Mouse (Mus musculus) spleen, adult 2 months (tissue): ENCODE data around the gene Serinc5. TPM values are rescaled to one million over a fixed set of nuclear protein-coding genes. Genes with fewer than 3 reads are reported as not detected.

ENCODE experiments used
- DNase-seq, 2 experiments: peaks; one replicate each; pipeline versions ENCODE4 v3.0.0 to v3.0.0-alpha.2; 2012 to 2021; ENCODE audit warnings: low spot score in 2 of 2, low read depth in 1 of 2
- H3K27ac ChIP-seq: fragments of 200-500 bp; 2 replicates; pipeline ENCODE4 v1.5.1; 2012; ENCODE audit warnings: low read length, inconsistent platforms; ENCODE audit not compliant: insufficient read depth
- H3K27me3 ChIP-seq: fragments of 200-500 bp; 2 replicates; pipeline ENCODE4 v1.6.1; 2012; ENCODE audit warnings: mild to moderate bottlenecking, moderate library complexity, low read length, inconsistent platforms; ENCODE audit not compliant: control insufficient read depth, insufficient read depth
- H3K36me3 ChIP-seq: fragments of 200-500 bp; 2 replicates; pipeline ENCODE4 v1.6.1; 2012; ENCODE audit warnings: mild to moderate bottlenecking, low read length, inconsistent platforms; ENCODE audit not compliant: control insufficient read depth, insufficient read depth
- H3K4me1 ChIP-seq: fragments of 200-500 bp; 2 replicates; pipeline ENCODE4 v1.6.1; 2011; ENCODE audit warnings: inconsistent platforms; ENCODE audit not compliant: control insufficient read depth, insufficient read depth, insufficient read length
- H3K4me3 ChIP-seq: fragments of 200-500 bp; 2 replicates; pipeline ENCODE4 v1.5.1; 2011; ENCODE audit warnings: mild to moderate bottlenecking, inconsistent platforms; ENCODE audit not compliant: insufficient read depth, insufficient read length; ENCODE audit errors: extremely low read depth
- CTCF ChIP-seq: fragments of 200-500 bp; IDR thresholded peaks from 2 replicates; pipeline ENCODE4 v1.5.1; 2011; ENCODE audit warnings: mild to moderate bottlenecking, inconsistent platforms; ENCODE audit not compliant: insufficient read depth, insufficient read length, insufficient replicate concordance; ENCODE audit errors: extremely low read depth
- POLR2A ChIP-seq: fragments of 200-500 bp; IDR thresholded peaks from 2 replicates; pipeline ENCODE4 v1.6.1; 2011; ENCODE audit warnings: low read depth, low read length, inconsistent platforms
- WGBS: fragments of 180-500 bp; shearing (Covaris S2); methylation state at CpG from one replicate; pipeline ENCODE4 v1.1.7; 2018; 5-methylcytosine and 5-hydroxymethylcytosine counted together
- polyA plus RNA-seq: library from polyadenylated mRNA; depleted of rRNA; stranded (reverse); fragments of >200 nt; gene quantifications from 2 replicates; pipeline ENCODE4 v1.2.3, GENCODE M21; 2012

Serinc5 gene
- polyA plus RNA-seq, 1 experiment = 16.4 TPM

- Histone ChIP-seq H3K27me3 (no peaks in the 10 kb centered on the region), H3K4me1 (peaks cover 12% of the 10 kb centered on the region; the same call in 1 of the 2 replicates), H3K27ac (peak overlapping the region; percentile 35; the same call in 1 of the 2 replicates), H3K4me3 (no peak overlapping the region), H3K36me3 (no peaks in the 10 kb centered on the region)
- WGBS = 40% methylated on average over 11 of the region's 11 CpGs
- DNase-seq = no peak
- no peak for TF ChIP-seq POLR2A
These were observed 125.8 kb downstream of the Serinc5 start for GRCm38 (mm10) chr13:92736516-92737300.

- no peak overlapping the region for H3K4me3 ChIP-seq
- 24% methylated on average over 3 of the region's 3 CpGs for WGBS
- H3K27me3 ChIP-seq = no peaks in the 10 kb centered on the region
- peak overlapping the region; percentile 57 for H3K27ac ChIP-seq
- DNase-seq = peak in 1 of 2 experiments; percentile 24
- H3K4me1 ChIP-seq = peaks cover 12% of the 10 kb centered on the region; the same call in 1 of the 2 replicates
- no peaks in the 10 kb centered on the region for H3K36me3 ChIP-seq
- TF ChIP-seq CTCF (no peak), POLR2A (no peak)
These were observed 127.9 kb downstream of the Serinc5 start for GRCm38 (mm10) chr13:92738821-92739220.

GRCm38 (mm10) chr13:92739858-92740257 is 129.0 kb downstream of the Serinc5 start:
- 55% methylated on average over 3 of the region's 3 CpGs for WGBS
- DNase-seq = no peak
- TF ChIP-seq POLR2A (no peak), CTCF (no peak)

GRCm38 (mm10) chr13:92740671-92741270 is 129.9 kb downstream of the Serinc5 start:
- peaks cover 12% of the 10 kb centered on the region; the same call in 1 of the 2 replicates for H3K4me1 ChIP-seq
- 20% methylated on average over 2 of the region's 2 CpGs for WGBS
- H3K36me3 ChIP-seq = no peaks in the 10 kb centered on the region
- peak in 1 of 2 experiments; percentile 41 for DNase-seq
- no peak overlapping the region for H3K4me3 ChIP-seq
- H3K27ac ChIP-seq = no peak overlapping the region
- H3K27me3 ChIP-seq = no peaks in the 10 kb centered on the region
- TF ChIP-seq CTCF = peak; percentile 54; the same call in 1 of the 2 replicates
- TF ChIP-seq POLR2A = no peak

More at GRCm38 (mm10) chr13:92739858-92740257, 129.0 kb downstream of the Serinc5 start:
- Histone ChIP-seq H3K4me1 (peaks cover 12% of the 10 kb centered on the region; the same call in 1 of the 2 replicates), H3K27ac (no peak overlapping the region), H3K27me3 (no peaks in the 10 kb centered on the region), H3K36me3 (no peaks in the 10 kb centered on the region), H3K4me3 (no peak overlapping the region)

- H3K4me3 ChIP-seq = no peak overlapping the region
- peaks cover 5% of the 10 kb centered on the region; the same call in 1 of the 2 replicates for H3K4me1 ChIP-seq
- TF ChIP-seq POLR2A (no peak), CTCF (no peak)
- H3K27me3 ChIP-seq = no peaks in the 10 kb centered on the region; the same call in 1 of the 2 replicates
- 82% methylated on average over 4 of the region's 4 CpGs for WGBS
- no peaks in the 10 kb centered on the region for H3K36me3 ChIP-seq
- no peak overlapping the region for H3K27ac ChIP-seq
- DNase-seq = no peak
These were observed 132.0 kb downstream of the Serinc5 start for GRCm38 (mm10) chr13:92742886-92743285.

GRCm38 (mm10) chr13:92743337-92743736 is 132.4 kb downstream of the Serinc5 start:
- peaks cover 5% of the 10 kb centered on the region; the same call in 1 of the 2 replicates for H3K4me1 ChIP-seq
- H3K27me3 ChIP-seq = no peaks in the 10 kb centered on the region; the same call in 1 of the 2 replicates
- DNase-seq = no peak
- H3K4me3 ChIP-seq = no peak overlapping the region
- no peak for TF ChIP-seq POLR2A
- no peak for TF ChIP-seq CTCF
- 81% methylated on average over 5 of the region's 5 CpGs for WGBS
- no peaks in the 10 kb centered on the region for H3K36me3 ChIP-seq
- no peak overlapping the region for H3K27ac ChIP-seq
